ENCODE assay signal across 22 mouse cellular contexts in genomic region chr8:17704289-17704688, GRCm38 (mm10).
"Had no signal": no experiment of that assay in that cellular context is flagged by ENCODE, and none has a peak within 500 bp of the region (broad histone marks: within the 10 kb centered on the region; RNA-seq: fewer than 3 reads in every experiment).

No protein-coding gene starts in this region.

- ATAC-seq: liver, postnatal 0 days; lung, postnatal 0 days had no signal

- H3K36me3 ChIP-seq: liver, embryonic 13.5 days; liver, embryonic 15.5 days; lung, embryonic 15.5 days; midbrain, embryonic 10.5 days; midbrain, embryonic 12.5 days; stomach, embryonic 15.5 days had no signal

- H3K9ac ChIP-seq: liver, embryonic 13.5 days; liver, embryonic 15.5 days; liver, postnatal 0 days; lung, embryonic 15.5 days; midbrain, embryonic 12.5 days; stomach, embryonic 15.5 days had no signal

- H3K27ac ChIP-seq: liver, embryonic 13.5 days; liver, embryonic 15.5 days; lung, embryonic 15.5 days; macrophage; midbrain, embryonic 10.5 days; midbrain, embryonic 12.5 days; stomach, embryonic 15.5 days; stomach, postnatal 0 days had no signal

- H3K9me3 ChIP-seq: liver, embryonic 13.5 days; liver, embryonic 15.5 days; lung, embryonic 15.5 days; megakaryocyte, embryonic 14.5 days; midbrain, embryonic 10.5 days; midbrain, embryonic 12.5 days; stomach, embryonic 15.5 days had no signal

- H3K4me1 ChIP-seq: liver, embryonic 13.5 days; liver, embryonic 15.5 days; megakaryocyte, embryonic 14.5 days; midbrain, embryonic 12.5 days; stomach, embryonic 15.5 days had no signal

- H3K4me2 ChIP-seq: liver, embryonic 11.5 days; liver, embryonic 13.5 days; liver, embryonic 15.5 days; lung, embryonic 15.5 days; midbrain, embryonic 12.5 days; stomach, embryonic 15.5 days had no signal

- DNase-seq: liver; liver, embryonic 13.5 days; liver, postnatal 0 days; lung, adult 2 months; lung, postnatal 14 days; lung, postnatal 36 days; midbrain, embryonic 14.5 days; right cerebral cortex, postnatal 14 days; thymus, adult 18-20 months; thymus, postnatal 14 days; thymus, postnatal 36 days had no signal

- H3K27me3 ChIP-seq: liver, embryonic 13.5 days; liver, embryonic 15.5 days; lung, embryonic 15.5 days; megakaryocyte, embryonic 14.5 days; midbrain, embryonic 12.5 days; stomach, embryonic 15.5 days had no signal

- H3K4me3 ChIP-seq: liver, embryonic 13.5 days; liver, embryonic 15.5 days; lung, embryonic 15.5 days; megakaryocyte, embryonic 14.5 days; midbrain, embryonic 10.5 days; midbrain, embryonic 12.5 days; myocyte; stomach, embryonic 15.5 days had no signal
